Mouse (Mus musculus): Measurements from ENCODE around the gene Reep3.
"Not testable (repeated sequence)": the region's sequence is repeated elsewhere in the genome, so short reads cannot be mapped to it uniquely, and the experiment has no call there.

The Reep3 gene

DNA sequence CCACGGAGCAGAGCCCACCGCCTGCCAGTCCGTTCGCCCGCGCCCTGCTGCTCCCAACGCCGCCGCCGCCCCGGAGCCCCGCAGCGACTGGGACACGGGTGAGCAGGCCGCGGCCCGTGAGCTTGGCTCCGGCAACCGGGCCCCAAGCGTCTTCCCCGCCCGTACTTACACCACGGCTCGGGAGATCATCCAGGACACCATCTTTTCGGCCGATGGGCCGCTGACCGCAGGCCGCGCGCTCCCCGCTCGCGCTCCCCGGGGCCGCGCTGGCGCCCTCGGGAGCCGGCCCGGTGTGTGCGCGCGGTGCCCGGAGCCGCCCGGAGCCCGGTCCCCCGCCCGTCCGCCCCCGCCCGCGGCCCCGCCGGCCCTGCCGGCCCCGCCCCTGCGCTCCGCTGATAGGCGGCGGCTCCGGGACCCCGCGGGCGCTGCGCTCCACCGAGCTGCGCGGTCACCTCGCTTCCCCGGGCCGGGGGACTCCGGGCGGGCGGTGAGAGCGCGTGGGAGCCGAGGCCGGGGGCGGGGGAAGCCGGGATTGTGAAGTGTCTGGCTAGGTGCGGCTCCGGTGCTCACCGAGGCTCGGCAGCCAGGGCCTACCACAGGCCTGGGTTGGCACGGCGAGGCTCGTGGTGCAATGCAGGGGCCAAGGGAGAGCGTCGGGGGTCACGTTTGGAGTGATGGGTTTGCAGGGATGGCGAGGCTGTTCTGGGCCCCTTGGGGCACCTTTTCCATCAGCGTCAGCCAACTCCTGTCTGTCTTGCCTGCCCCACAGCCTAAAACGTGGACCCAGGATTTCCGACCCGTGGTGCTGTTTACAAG is at the start of gene Reep3:
Reep3 (minus strand) TSS at position 325 of the 816 bp plus-strand sequence.
- peak in 1 of 2 experiments; percentile 37 for DNase-seq (ENCODE audit: low spot score in 2 of 2)

DNA sequence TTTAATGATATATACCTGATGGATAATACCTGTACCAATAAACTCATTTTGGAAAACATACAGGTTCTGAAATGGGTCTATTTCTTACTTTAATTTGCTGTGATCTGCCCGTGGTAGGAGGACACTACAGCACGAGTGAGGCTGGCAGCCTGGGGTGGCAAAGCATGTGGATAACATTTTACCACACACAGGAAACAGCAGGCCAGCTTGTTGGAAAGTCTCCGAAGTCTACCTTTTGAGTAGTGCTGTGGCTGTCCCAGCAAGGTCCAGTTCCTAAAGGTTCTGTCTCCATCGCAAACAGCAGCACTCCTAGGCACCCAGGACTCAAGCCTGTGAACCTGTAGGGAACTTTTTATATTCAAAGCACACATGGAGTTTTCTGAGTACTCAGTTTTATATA is 48.9 kb upstream of the Reep3 start:
- no peak for DNase-seq (ENCODE audit: low spot score in 2 of 2)

DNA sequence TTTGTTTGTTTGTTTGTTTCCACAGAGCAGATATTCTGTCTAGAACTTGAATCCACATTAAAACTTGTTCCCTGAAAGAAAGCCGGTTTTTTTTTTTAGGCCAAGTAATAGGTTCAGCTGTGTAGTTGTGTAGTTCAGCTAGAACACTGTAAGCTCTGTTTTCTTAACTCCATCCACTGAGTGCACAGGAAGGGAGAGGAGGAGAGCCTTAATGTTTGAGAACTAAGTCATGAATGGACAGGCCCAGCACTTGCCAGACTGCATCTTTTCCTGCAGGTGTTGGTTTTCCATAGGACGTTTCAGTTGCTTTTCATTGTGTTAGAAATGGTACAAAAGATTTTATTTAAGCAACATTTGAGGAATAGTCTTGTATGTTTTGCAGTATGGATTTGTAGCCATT is 47.5 kb upstream of the Reep3 start:
- no peak for DNase-seq (ENCODE audit: low spot score in 2 of 2)

DNA sequence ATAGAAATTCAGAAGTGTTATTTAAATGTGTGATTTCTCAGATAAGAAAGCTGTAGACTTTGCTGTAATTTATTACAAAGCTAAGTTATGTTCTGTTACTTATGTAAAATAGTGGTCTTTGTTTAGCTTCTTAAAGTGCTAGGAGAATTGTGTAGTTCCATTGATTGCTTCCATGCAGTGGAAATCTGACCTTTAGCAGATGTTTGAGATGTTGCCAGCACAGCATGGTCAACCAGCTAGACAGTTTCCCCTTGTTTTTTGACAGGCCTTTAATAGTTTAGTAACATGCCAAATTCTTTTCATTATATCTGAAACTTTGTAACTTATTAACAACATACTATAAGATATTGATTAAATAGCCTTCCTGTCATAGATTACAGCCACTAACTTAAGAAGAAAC is 46.9 kb upstream of the Reep3 start:
- no peak for DNase-seq (ENCODE audit: low spot score in 2 of 2)

DNA sequence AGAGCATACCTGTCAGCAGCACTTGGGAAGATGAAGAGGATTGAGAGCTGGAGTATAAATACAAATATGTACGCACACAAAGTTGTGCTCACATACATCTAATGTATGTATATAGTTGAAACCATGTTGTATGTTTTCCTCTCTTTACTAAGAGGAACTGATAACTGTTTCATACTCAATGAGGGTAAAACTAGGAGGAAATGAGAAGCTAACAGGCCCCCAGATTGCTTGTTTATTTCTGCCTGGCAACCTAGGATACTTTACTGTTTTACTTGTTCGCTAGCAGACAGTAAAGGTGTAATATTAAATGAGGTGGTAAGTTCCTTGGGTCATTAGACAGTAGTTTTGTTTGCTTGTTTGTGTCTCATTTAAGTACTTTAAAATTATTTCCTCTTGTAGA is 40.7 kb upstream of the Reep3 start:
- DNase-seq (ENCODE audit: low spot score in 2 of 2) = no peak

DNA sequence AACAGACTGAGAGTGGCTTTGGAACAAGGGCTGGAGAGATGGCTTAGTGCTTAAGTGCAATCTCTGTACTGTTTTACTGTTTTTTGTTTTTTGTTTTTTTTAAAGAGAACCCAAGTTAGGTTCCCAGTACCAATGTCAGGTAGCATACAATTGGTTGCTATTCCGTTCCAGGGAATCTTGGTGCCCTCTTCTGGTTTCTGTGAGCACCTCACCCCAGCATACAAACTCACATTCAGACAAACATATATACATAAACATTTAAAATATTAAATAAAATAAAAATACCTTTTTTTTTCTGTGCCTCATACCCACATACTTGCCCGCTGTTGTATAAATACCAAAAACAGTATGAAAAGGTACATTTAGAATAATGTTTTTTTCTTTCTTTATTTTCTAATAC is 37.6 kb upstream of the Reep3 start:
- no peak for DNase-seq (ENCODE audit: low spot score in 2 of 2)

DNA sequence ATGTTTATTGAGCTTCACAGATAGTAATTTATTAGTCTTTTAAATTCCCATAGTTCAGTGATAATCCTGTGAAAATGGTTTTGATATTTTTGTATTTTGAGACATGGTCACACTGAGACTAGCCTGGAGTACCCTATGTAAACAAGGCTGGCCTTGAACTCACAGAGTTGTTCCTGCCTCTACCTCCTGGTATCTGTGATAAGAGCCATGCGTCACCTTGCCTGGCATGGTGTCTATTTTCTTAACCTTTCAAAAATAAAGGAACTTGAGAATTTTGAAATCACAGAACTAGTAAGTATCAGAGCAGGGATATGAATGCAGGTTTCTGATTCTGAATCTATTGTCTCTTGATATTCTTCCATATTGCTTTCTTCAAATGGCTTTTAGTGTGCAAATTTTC is 35.0 kb upstream of the Reep3 start:
- DNase-seq (ENCODE audit: low spot score in 2 of 2) = no peak

DNA sequence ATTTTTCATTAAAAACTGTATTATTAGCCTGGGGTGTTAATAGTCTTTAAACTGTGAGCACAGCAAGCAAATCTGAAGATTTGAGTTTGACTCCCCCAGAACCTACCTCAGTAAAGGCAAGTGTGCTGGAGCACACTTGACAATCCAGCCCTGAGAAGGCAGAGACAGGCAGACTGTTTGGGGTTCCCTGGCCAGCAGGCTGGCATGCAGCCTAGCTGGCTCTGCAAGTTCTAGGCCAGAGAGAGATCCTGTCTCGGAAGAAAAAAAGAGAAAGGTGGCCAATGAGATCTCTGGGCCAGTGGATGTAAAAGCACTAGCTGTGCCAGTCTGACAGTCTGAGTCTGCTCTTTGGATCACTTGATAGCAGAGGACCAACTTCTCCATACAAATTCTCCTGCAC is 32.8 kb upstream of the Reep3 start:
- DNase-seq (ENCODE audit: low spot score in 2 of 2) = no peak

DNA sequence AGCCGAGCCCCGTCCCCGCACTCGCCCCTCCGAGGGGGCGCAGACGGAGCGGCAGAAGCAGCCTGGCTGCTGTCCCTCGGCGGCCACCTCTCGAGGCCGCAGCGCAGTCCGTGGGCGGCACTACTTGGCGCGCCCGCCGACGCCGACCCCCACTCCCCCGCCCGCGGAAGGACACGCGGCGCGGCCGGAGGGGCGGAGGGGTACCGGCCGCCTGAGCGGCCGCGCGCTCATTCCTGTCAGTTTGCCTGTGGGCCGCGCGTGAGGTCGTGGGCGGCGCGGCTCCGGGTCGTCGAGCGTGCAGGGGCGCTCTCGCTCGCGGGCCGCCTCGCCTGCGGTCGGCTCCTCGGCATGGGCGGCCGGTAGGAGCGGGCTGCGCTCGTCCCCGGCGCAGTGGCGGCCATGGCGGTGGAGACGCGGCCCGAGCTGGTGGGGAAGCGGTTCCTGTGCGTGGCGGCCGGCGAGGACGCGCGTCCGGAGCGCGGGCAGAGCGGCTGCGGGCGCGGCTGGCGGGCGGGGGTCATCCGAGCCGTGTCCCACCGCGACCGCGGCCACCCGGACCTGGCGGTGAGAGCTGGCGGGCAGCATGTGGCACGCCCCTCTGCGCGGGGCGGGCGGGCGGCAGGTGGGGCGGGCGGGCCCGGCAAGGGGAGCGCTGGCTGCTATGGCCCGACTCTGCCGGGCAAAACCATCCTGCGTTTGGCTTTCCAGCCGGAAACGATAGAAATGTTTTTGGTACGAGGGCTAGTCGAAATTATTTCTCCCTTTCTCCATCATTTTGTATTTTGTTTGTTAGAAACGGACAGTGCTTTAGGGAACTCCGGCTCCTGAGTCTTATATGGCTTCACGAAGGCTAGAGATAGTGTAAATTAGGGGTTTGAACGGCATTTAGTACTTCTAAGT is 30.4 kb upstream of the Reep3 start:
- DNase-seq (ENCODE audit: low spot score in 2 of 2) = no peak

DNA sequence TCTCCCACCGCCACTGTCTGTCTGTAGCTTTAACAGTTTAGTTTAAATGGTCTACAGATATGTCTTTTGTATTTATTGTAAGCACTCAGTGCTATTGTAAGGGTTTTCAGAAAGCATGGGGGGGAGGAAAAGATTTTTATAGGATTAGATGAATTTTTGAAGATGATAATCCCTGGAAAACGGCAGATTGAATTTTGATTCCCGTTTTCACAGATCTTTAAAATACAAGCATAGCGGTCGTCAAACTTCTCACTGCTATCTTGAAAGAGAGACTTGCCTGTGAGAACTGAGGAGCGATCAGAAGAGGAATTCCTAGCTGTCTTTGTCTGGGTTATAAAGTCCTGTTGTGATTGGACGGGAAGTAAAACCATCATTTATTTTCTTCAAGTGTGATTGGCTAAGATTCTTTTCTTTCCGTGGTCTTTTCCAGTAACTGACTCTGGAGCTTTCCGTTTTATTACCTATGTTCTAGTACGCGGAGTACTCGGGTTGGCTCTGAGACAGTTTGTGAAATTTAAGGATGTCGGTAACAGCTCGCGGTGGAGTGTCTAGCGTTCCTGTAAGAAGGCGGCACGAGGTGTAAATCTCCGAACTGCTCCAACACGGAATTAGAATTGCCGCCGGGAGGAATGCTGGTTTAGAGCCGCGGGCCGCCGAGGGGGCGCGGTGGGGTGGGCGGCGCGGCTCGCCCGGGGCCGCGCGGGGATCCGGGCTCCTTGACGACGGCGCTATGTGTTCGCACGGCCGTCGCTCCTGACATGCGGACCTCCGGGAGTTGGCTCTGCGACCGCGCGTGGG is 29.5 kb upstream of the Reep3 start:
- DNase-seq (ENCODE audit: low spot score in 2 of 2) = peak; percentile 61 to 63

DNA sequence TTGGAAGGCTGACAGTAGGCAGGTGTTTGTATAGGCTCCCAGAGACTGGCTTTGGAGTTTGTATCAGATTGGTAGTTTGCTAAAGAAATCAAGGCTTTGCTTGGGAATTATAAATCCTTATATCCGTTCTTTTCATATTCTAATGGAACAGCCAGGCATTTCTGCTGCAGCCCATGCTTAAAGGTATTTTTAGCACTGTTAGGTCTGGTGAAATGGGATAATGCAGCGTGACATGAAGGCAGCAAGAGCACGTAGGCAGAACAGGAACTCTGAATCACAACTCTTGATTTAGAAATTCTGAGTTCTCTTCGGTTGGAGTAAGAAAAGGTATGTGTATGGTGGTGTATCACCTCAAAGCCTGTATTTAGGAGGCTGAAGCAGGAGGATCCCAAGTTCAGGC is 27.4 kb upstream of the Reep3 start:
- no peak for DNase-seq (ENCODE audit: low spot score in 2 of 2)

DNA sequence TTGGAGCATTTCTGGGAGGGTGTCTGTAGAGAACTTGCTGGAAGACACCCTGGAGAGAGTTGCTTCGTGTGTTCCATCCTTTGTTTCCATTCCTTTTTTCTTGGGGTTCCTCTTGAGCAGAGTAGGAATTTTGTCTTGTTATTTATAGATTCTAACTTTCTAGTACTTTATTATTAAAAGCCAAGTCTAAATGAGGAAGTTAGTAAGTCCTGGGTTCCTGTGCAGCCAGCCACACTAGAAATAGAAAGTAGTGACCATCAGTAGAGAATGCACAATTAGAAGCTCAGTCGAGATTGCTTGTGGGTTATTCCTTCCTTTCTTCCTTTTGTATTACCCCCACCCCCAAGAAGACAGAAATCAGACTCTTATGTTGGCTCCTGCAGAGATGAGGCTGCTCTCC is 27.0 kb upstream of the Reep3 start:
- no peak for DNase-seq (ENCODE audit: low spot score in 2 of 2)

DNA sequence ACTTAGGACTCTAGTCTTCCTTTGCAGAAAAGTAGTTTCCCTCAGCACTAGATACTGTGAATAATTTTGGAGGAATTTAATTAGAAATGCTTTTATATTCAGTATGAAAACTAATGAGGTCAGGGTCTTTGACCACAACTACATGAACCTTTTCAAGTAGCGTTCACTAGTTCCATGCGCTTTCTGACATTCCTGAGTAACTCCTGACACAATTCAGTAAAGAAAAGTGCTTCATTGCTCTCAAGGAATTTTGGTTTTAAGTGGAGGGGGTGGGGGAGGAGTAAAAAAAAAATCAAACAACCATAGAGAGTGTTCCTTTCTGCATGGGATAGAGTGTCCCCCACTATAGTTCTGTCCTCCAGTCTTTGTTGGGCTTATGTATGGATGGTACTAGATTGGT is 23.9 kb upstream of the Reep3 start:
- DNase-seq (ENCODE audit: low spot score in 2 of 2) = no peak

DNA sequence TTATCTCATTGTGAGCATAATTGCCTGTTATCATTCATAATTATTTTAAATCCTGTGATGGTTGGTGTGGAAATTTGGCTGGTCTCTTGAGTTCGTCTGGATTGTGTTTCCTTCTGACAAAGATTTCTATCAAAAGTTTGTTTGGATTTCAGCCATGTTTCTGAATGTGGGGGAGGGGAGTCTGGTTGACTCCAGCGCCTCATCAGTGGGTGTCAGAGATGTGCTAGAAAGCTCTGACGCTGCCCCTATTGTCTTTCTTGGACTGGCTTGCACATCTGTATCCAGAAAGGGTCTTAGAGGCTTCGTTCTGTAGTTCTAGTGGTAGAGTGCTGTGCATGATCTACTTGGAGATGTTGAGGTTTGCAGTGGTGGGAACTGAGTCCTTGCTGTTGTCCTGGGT is 23.4 kb upstream of the Reep3 start:
- peak in 1 of 2 experiments; percentile 1 for DNase-seq (ENCODE audit: low spot score in 2 of 2)

DNA sequence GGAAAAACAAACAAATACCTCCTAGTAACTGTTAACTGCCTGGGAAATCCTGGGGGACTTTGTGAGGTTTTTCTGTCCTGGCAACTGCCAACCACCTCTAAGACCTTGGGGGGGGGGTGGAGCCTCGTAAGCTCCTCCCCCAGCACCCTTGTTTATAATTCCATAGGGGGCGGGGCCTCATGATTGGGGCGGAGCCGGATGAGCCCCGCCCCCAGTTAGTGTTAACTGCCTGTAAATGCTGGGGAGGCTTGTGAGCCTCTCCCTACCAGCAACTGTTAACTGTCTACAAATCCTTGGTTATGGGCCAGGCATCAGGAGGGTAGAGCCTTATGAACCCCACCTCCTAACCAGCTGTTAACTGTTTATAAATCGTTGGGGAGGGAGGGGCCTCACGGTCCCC is 22.5 kb upstream of the Reep3 start:
- DNase-seq (ENCODE audit: low spot score in 2 of 2) = peak in 1 of 2 experiments; percentile 1

DNA sequence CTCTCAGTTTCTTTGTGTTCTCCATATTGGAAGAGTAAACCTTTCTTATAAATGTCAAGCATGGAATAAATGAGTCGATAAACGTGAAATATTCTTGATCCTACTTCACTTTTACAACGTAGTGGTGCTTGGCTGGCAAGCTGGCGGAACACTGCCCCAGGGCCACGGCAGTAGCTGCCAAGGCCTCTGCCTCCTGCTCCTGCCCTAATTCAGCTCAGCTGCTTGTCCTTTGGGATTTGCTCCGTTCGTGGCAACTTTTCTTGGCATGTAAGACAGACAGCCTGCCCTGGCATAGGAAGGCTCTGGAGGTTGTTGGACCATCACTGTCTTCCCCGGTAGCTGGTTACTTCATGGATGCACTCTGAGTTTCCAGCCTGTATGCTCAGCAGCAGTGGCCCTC is 19.5 kb upstream of the Reep3 start:
- no peak for DNase-seq (ENCODE audit: low spot score in 2 of 2)

DNA sequence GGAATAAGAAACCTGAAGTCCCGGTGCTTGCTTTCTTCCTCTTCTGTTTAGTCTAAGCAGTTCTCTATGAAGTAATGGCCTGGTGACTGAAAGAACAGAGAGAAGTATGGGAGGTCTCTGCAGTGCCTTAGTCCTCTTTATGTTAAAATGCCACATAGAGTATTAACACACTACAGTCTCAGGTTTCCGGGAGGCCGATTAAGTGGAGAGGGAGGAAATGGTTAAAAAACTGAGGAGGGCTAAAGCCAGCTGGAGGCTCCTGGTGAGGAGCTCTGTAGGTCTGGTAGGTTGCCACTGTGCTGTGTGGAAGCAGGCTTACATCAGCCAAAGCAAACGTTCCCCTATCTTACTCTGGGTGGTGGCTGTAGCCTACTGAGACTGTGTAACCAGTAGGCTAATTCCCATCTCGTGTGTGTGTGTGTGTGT is 18.9 kb upstream of the Reep3 start:
- DNase-seq (ENCODE audit: low spot score in 2 of 2) = no peak

DNA sequence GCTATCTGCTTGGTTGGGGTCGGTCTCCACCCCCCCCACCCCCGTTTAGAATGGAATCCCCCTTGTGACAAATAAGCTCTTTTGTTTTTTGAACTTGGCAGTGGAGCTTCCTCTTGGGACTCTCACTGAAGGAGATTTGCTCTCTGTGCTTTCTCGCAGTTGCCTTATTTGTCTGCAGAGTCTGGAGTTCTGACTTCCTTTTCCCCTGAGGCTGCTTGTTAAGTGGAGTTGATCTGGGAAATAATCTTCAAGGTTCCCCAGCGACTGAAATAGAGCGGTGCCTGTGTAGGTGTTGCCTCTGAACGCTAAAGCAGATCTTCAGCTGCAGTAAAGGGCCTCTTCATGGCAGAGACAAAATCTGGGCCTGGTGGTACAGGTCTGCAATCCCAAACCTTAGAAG is 18.4 kb upstream of the Reep3 start:
- no peak for DNase-seq (ENCODE audit: low spot score in 2 of 2)

DNA sequence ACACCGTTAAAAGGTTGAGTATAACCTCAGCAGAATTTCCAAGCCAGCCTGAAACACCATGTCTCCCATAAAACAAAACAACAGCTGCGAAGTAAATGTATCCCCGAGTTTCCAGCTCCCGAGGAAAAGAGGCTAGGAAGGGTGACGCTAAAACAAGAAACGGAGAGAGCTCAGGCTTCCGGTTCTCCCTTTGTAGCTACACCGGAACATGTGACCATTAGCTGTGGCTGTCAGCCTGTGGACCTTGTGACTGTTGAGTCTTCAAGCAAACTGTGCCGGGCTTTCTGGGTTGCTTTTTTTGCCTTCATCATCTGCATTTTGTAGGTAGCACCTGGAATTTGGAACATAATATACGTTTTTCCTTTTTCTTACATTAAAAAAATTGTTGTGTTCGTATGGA is 17.1 kb upstream of the Reep3 start:
- no peak for DNase-seq (ENCODE audit: low spot score in 2 of 2)

DNA sequence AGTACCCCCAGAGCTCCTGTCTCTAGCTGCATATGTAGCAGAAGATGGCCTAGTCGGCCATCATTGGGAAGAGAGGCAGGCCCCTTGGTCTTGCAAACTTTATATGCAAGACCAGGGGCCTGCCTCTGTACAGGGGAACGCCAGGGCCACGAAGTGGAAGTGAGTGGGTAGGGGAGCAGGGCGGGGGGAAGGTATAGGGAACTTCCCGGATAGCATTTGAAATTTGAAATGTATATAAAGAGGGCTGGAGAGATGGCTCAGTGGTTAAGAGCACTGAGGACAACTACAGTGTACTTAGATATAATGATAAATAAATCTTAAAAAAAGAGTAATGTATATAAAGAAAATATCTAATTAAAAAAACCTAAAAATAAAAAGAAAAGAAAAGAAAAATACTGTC is 16.2 kb upstream of the Reep3 start:
- DNase-seq (ENCODE audit: low spot score in 2 of 2) = not testable (repeated sequence)

DNA sequence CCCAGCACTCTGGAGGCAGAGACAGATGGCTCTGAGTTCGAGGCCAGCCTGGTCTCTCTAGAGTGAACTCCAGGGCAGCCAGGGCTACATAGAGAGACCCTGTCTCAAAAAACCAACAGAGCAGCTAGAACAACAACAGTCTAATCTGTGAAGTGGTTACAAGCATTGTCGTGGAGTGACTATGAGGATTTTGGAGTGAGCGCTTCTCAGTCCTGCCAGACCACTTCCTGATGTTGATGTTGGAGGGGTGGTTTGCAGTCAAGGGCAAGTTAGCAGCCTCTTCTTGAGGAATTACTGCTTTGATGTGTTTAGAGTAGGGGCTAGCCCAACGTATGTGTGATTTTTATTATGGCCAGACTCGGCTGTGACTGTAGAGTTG is 15.0 kb upstream of the Reep3 start:
- no peak for DNase-seq (ENCODE audit: low spot score in 2 of 2)

Measured in frontal cortex, postnatal 14 days (tissue).